Mouse (Mus musculus): ENCODE data around the gene Plppr3.

Plppr3 gene

DNA sequence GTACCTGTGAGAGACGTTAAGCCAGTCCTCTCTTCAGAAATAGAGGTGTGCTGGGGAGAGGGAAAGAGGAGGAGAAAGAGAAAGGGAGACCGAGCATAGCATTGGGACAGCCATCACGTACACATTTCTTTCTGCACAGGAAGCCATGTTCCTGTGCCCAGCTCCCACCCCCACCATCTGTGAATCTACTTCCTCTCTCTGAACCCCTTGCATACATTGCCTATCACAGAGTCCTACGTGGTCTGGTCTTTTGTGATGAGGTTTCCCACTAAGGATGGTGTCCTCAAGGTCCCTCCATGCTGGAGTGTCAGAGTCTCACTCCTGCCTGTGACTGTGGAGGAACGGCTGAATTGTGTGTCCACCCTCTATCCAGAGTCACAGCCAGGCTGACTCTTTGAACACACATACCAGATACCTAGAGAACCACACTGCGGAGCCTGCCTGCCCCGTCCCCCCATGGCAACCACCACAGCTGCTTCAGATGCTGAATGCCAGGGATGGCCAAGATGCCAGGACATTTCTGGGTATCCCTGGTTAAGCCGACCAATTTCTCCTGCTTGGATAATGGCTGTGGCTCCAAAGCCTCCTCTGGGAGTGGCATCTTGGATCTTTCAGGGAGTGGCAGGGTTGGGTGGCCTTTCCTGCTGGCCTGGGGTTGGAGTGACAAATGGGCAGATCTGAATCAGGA is 24.3 kb downstream of the Plppr3 start:
- no peak for DNase-seq

DNA sequence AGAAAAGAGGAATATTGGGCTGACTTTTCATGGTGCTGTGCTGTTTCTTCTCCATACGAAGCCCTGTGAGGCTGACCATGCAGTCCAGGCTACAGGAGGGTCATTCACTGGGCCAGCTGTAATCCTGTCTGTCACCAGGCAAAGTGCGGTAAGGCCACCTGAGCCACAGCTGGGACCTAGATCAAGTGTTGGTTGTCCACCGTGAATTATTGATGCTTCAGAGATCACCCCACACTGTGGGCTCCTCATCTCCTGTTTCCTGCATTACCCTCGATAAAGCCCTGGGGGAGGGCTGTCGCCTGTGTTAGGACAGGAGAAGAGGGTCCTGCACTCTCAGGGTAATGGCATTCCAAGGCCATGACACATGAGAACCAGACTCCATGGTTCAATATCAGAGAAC is 27.9 kb downstream of the Plppr3 start:
- no peak for DNase-seq

DNA sequence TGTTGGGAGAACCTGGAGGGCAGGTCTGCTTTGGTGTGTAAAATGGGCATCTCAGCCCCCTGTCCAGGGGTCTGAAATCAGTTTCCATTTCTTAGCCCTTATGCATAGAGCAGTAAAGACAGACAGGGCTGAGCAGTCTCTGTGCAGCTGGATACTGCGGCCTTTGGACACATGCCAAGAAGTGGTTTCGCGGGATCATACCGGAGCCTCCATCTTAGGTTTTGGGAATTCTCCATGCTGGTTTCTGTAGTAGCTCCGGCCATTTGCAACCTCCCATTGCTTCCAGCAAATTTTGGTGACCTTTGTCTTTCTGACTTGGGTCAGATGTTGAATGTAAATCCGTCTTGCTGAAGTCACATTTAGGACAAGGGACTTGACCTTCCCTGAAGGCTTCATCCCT is 31.0 kb downstream of the Plppr3 start:
- no peak for DNase-seq

DNA sequence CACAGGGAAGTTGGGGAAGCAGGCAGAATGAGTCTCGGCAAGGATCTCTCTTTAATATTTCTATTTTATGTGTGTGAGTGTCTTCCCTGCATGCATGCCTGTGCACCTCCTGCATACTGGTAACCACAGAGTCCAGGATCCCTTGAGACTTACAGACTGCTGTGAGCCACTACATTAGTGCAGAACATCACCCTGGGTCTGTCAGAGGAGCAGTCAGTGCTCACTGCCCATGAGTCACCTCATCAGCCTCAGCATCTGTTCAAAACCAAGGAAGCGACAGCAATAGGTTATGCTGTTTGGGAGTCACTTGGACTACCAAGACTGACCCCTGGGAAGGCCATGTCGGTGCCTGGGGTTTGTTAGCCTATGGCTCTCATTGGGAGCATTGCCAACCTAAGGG is 32.1 kb downstream of the Plppr3 start:
- no peak for DNase-seq

DNA sequence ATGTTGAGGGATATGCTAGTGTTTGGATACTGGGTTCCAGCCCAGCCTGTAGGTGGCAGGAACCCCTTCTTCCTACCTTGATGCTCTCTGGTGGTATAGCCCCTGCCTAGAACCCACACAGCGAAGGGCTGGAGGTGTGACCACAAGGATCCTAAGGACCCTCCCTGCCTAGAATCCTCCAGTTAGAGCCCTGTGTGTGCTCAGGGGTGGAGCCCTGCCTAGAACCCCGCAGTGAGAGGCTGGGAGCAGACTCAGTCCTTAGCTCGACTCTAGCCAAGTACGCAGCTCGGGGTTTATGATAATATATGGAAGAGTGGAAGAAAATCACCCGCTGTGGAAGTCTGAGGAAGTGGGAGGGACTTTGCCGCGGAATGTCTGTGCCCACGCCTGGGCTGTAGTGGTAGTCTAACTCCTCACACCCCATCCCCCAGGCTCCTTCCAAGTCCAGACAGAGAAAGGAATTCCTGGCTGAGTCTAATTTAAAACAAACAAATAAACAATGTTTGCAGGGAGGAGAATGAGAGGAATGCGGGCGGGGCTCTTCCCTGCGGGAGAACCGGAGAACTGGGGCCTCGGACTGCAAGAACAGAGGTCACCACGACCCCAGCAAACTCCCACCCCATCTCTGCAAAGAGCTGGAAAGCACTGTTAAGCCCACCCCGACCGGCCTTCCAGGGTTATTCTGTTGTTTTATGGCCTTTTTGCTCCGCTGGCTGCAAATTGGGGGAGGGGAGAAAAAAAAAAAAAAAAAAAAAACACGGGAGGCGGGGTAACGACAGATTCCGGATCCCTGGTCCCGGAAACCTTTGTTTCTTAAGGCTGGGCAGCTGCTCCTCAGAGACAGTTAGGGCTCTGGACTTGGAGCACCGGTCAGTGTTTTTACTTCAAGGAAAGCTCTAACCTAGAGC is 33.5 kb downstream of the Plppr3 start:
- peak; percentile 81 for DNase-seq

DNA sequence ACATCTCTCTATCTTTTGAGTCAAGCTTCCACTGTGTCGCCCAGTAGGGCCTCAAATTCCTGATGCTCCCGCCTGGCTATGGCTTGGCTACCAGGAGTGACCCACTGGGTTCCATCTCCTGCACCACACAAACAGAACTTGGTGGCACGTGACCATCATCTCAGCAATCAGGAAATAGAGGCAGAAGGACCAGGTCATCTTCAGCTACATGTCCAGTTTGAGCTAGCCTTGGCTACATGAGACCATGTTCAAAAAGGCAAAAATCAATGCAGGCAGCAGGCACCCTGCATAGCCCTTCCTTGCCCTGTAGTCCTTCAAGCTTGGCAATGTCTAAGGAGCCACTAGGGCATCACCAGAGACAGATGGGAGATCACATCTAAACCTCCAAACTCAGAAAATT is 34.3 kb downstream of the Plppr3 start:
- DNase-seq, result no peak

DNA sequence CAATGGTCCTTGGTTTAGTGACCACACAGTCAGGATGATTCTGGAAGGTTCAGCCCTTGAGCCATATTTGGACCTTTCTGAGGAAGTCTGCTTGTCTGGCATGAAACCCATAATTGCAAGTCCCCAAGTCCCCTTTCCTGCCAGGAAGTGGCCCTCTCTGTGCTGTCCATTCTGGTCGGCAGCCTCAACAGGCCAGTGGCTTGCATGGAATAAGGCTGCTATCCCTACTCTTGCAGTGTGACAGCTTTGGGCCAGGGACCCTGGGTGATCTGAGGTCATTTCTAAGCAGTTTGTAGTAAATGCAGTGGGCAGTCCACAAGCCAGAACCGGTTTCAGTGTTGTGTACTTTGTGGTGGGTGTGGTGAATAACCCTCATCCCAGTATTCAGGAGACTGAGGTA is 36.3 kb downstream of the Plppr3 start:
- DNase-seq, result peak; percentile 34

DNA sequence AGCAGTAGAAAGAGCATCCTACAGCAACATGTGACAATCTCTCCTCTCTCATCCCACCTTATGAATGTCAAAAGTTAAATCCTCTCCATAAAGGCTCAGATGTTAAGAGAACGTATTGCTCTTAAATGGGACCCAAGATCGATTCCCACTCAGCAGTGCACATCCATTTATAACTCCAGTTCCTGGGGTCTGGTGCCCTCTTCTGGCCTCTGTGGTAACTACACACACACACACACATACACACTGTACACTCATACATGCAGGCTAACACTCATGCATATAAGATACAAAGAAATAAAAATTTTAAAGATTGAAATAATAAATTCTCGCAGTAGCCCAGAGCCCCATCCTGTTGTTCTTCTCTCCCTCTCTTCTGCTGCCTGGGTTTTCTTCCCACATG is 37.5 kb downstream of the Plppr3 start:
- no peak for DNase-seq

DNA sequence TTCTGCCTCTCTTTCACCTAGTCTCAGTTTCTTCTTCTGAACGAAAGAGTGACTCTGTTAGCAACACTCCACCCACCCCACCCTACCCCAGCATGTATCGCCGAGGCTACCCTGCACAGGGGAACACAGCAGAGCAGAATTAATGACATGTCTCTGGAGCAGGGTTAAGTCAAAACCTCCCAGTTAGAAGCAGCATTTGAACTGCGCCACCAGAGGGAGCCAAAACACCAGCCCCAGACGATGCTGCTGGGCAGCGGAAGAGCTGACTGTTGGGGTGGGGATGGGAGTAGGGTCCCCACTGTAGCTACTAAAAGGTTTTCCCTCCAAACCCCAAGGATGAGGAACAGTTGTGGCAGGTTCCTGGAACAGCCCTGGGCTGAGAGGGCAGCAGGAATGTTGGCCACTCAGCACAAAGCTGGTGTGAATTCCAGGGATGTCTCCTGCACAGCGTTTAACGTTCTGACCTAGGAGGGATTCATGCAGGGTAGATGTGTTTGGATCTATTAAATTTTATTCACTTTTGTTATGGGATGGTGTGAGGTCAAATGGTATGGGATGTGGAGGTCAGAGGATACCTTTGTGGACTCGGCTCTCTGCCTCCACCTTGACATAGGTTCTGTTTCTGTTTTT is 39.5 kb downstream of the Plppr3 start:
- DNase-seq, result peak; percentile 73

DNA sequence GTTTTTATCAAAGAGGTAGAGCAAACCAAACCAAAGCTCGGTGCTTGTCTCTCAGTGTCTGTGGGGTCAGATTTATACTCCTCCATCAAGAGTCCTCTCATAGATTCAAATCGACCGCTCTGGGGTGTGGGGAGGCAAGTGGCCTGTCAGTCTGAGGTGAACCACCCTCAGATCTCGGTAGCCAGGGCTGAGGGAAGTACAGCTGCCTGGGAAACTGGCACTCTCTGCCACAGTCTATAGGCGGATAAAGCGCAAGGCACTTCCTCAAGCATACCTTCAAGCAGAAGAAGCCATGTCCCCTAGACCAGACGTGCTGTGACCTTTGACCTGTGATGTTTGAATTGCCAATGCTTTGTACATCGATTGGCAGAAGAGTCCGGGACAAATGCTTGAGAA is 41.6 kb downstream of the Plppr3 start:
- DNase-seq, result no peak

DNA sequence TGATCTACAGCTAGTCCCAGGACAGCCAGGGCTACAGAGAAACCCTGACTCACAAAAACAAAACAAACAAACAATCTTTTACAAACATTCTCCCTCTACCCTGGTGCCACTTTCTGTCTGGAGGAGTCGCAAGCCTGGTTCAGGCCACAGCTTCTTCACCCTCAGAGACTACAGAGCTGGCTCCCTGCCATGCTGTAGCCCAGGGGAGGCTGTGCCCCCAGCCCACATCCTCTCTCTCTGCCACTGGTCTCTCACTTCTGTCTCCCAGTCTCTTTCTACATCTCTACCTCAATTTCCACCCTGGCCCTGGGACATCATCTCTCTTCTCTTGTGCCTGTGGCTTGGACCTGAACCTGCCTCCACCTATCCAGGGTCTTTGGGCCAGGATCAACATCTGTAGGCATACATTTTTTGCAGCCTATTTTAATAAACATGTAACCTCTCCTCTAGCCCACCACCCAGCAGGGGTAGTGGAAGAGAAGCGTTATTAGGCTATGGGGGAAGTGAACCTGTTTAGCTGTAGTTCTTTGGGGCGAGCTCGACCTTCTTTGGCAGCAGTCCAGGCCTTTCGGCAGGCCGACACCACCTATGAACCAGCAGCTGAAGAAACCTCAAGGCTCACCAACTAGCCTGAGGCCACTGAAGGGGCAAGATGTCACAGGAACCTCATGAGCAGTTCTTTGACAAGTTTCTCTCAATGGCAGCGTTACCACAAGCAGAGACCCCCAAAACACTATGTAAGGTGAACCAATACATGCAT is 42.2 kb downstream of the Plppr3 start:
- DNase-seq, result no peak

DNA sequence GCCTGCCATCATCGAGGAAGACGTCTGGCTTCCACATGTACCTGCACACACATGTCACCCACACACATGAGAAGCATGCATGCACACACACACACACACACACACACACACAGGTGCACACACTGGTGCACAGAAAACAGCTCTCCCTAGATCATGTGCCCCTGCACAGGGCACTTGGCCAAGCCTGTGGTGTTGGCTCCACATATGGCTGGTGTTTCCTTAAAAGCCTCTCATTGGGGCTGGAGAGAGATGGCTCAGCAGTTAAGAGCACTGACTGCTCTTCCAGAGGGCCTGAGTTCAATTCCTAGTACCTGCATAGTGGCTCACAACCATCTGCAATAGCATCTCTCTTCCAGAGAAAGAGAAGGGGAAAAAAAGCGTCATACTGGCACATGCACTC is 42.9 kb downstream of the Plppr3 start:
- DNase-seq, result no peak

DNA sequence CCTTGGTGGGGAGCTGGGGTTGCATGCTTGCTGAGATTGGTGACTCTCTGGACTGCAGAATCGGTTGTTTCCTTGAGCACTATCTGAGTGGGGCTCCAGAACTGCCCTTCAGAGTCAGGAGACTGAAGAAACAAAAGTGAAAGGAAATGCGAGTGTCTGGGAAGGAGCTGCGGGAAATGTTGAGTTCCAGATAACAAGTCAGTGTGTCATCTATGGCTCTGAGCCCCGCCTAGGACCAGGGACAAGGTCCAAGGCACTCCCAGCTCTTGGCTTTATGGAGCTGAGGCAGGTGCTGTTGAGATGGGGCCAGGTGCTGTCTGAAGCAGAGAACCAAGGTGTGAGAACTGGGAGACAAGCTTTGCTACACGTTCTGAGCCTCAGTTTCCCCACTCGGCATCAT is 50.0 kb downstream of the Plppr3 start:
- peak; percentile 46 for DNase-seq

DNA sequence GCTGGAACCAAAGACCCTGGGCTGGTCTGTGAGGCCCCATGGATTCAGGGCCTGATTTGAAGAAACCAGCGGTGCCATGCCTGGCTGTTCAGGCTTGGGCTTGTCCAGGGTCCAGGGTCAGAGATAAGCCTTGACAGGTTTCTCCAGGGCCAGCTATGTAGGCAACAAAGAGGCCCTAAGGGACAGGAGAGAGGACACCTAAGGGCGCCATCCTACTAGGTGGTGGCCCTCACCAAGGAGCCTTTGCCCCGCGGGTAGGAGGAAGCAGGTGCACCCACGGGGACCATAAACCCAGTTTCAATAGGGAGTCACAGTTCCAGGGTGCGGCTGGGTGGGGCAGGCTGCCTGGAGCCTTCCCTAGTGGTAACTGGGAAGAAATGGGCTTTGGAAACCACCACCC is 51.4 kb downstream of the Plppr3 start:
- peak; percentile 18 for DNase-seq

DNA sequence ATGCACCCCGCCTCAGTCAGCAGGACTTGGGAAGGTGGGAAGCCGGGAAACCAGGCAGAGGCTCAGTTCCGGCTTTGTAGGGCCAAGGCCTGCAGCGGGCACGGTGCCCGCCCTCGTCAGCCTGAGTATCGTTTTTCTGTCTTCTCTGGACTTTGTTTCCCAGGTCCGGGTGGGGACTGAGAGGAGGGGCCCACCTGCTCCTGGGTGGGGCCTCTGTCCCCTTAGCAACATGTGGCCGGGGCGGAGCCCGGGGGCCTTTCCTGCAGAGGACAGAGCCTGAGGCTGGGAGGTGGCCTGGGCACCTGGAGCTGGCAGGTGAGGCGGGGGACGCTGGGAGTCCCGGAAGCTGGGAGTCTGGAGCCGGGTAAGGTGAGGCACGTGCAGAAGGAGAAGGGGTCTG is 52.1 kb downstream of the Plppr3 start:
- DNase-seq, result peak; percentile 90

DNA sequence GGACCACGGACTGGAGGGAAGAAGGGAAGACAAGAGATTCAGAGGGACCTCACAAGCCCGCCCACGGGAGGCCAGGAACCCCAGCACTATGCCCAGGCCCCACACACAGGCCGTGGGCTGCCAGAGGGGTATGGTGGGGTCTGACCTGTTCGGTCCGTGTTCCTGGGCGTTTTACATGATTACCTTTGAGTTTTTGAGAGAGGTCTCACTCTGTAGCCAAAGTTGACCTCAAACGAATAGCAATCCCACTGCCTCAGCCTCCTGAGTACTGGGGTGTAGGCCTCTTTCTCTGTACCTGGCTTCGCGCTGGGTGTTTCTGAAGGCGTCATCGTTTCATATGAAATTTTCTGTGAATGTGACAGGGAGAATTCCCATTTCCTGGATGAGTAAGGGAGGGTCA is 52.7 kb downstream of the Plppr3 start:
- no peak for DNase-seq

DNA sequence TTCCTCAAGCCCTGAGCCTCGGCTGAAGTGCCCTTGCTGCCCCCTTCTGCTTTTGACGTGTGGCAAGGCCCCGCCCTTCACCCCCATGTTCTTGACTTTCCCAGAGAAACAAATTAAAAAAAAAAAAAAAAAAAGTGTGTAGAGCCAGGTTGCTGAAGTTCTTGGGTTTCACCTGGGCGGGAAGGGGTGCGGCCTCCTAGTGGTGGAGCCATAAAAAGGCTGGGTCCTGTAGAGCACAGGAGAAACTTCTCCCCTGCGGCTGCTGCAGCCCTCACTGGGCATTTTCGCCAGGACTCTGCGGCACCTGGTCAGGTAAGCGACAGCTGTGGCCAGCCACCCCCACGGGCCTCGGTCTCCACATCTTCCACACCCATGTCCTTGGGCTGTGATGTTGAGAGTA is 53.7 kb downstream of the Plppr3 start, which contains the start of gene Misp:
Misp (plus strand) TSS at position 208 of the 400 bp plus-strand sequence.
- DNase-seq, result peak; percentile 59

DNA sequence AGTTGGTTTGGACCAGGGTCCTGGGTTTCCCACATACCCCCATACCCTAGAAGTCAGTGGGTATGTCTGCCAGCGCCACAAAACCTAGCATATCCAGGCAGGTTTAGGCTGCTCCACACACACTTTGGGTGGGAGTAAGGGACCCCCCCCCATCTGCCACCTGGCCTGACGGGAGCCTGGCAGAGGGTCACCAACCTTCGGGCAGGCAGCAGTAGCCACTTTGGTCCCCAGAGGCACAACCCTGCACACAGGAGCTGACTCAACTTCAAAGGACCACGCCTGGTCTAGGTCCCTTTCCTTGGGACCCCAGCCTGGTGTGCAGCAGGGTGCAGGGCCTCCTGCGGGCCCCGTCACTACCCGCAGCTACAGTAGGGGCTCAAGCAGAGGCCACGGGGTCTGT is 54.2 kb downstream of the Plppr3 start:
- peak; percentile 19 for DNase-seq

DNA sequence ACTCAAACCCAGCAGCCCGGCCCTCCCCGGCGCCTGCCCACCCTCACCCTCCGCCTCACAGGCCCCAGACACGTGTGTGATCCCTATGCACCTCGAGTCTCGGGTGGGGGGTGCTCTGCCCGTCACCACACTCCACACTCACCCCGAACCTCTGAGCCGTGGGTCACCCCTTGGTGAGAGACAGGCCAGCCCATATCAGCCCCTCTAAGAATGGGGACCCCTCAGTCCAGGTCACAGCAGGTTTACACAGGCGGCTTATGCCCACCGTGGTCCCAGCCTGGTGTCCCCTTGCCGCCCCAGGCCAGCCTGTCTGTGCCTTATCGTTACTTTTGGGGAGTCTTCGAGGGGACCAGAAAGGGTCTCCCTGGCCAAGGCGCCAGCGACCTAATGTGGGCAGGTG is 54.8 kb downstream of the Plppr3 start:
- peak; percentile 19 for DNase-seq

DNA sequence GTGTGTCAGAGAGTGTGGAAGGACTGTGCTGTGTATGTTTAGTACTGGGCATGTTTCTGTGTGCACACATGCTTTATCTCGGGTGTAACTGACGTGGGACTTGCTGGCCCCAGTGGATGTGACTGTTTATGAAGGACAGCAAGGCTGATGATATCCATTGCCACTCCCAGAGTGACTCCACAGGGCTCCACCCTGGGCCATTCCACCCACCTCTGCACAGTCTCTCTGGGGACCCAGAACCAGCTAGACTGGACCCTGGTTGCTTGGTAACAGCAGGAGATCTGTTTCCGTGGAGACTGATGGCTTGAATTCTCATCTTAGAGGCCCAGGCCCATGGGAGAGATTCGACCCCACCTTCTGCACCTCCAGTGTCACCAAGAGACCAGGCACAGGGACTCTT is 56.2 kb downstream of the Plppr3 start:
- no peak for DNase-seq

DNA sequence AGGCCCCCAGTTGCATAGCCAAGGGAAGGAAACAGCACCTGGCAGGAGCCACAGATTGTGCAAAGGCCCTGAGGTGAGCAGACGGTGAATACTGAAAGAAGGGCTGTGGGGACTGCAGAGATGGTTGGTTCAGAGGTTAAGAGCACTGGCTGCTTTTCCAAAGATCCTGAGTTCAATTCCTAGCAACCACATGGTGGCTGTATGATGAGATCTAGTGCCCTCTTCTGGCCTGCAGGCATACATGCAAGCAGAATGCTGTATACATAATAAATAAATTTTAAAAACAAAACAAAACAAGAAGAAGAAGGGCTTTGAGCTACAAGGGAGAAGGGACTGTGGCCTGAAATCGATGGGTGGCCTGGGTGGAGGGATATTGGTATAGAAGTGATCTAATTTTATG is 57.3 kb downstream of the Plppr3 start:
- DNase-seq, result peak; percentile 17

DNA sequence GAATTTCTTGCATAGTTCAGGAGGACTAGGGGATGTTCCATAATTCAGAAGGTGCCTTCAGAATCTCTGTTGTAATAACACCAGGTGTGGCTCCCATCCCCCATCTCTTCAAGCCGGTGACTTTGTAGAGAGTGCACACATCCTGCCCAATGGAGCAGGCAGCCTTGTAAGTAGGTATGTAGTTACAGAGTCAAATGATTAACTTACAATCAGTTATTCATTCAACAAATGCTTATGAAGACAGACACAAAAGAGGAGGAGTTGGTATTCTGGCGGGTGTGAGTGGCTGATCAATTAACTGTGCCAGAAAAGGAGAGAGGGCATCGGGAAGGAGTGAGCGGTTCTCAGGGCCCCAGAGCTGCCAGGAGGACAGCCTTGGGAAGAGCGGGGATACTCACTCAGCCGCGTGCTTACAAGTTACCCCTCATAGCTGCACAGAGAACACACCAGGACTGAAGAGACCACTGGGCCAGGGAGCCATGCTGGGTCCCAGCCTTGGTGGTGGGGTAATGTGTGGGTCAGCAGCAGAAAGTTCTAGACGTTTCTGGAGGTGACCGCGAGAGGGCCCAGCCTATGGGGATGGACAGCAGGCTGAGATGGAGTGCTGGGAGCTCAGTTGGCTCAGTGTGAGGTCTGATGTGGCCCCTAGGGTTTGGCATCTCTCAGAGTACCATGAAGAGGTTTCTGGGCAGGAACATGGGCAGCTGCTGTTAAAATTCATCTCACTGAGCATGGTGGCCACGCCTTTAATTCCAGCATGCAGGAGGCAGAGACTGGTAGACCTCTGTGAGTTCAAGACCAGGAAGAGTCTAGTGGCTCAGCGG is 58.6 kb downstream of the Plppr3 start:
- peak; percentile 91 for DNase-seq

Measured in kidney, adult 9 months (tissue).